Mouse (Mus musculus) heart, embryonic 13.5 days (tissue): ENCODE measurements at regions not wholly inside any gene's neighbourhood (a gene's known extent, or its start where the extent isn't known, plus 50 kb on each side); places are given as distances from the start of the nearest gene placed in this dataset.

Experiments
- ATAC-seq: fragments of 200-750 bp; cut with Nextera tagmentation; 2 replicates; pipeline ENCODE4 v1.8.0; 2017; ENCODE audit warnings: moderate TSS enrichment; ENCODE audit not compliant: insufficient number of reproducible peaks, low FRiP score, low TSS enrichment; ENCODE audit errors: extremely low read depth
- H3K27ac ChIP-seq: fragments of 300-500 bp; sonication (generic); replicated peaks from 2 replicates; pipeline ENCODE4 v1.5.1; 2015; ENCODE audit warnings: moderate library complexity, mild to moderate bottlenecking, inconsistent platforms
- H3K27me3 ChIP-seq: fragments of 300-500 bp; sonication (generic); replicated peaks from 2 replicates; pipeline ENCODE4 v1.6.1; 2015; ENCODE audit warnings: mild to moderate bottlenecking, inconsistent platforms
- H3K36me3 ChIP-seq: fragments of 300-500 bp; sonication (generic); 2 replicates; pipeline ENCODE4 v1.6.1; 2015; ENCODE audit warnings: mild to moderate bottlenecking, inconsistent platforms
- H3K4me1 ChIP-seq: fragments of 300-500 bp; sonication (generic); 2 replicates; pipeline ENCODE4 v1.6.1; 2015; ENCODE audit warnings: inconsistent platforms
- H3K4me2 ChIP-seq: fragments of 300-500 bp; sonication (generic); 2 replicates; pipeline ENCODE4 v1.6.1; 2015; ENCODE audit warnings: inconsistent platforms, mild to moderate bottlenecking, moderate library complexity
- H3K4me3 ChIP-seq: fragments of 300-500 bp; sonication (generic); 2 replicates; pipeline ENCODE4 v1.5.1; 2015; ENCODE audit warnings: moderate library complexity, mild to moderate bottlenecking, inconsistent platforms
- H3K9ac ChIP-seq: fragments of 300-500 bp; sonication (generic); 2 replicates; pipeline ENCODE4 v1.6.1; 2015; ENCODE audit warnings: inconsistent platforms, mild to moderate bottlenecking, moderate library complexity
- H3K9me3 ChIP-seq: fragments of 300-500 bp; sonication (generic); 2 replicates; pipeline ENCODE4 v1.6.1; 2016; ENCODE audit warnings: inconsistent platforms
- WGBS: fragments of 180-500 bp; shearing (Covaris S2); methylation state at CpG from one replicate; pipeline ENCODE4 v1.1.7; 2015; ENCODE audit warnings: mixed read lengths; 5-methylcytosine and 5-hydroxymethylcytosine counted together

DNA sequence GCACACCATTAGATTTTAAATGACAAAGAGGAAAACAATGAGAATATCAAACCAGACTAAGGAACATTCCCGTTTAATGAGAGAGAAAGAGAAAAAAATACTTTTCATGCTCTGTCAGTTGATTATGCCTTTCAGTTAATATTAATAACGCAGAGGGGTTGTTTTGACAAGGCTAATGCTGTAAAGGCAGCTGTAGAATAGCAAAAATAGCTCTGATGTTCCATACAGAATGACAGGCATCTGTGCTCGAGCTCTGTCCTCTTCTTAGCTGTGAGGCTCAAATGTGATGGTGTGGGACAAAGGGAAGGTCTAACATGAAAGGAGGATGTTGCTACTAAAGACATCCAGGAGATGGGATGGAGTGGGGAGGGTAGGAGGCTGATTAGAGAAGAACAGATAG lies 87.1 kb upstream of the Fam3c start:
- no peak for ATAC-seq
- Histone ChIP-seq H3K9ac (no peak overlapping the region), H3K27me3 (no peaks in the 10 kb centered on the region), H3K4me2 (no peak overlapping the region), H3K4me3 (no peak overlapping the region), H3K36me3 (no peaks in the 10 kb centered on the region), H3K27ac (no peak overlapping the region), H3K9me3 (no peaks in the 10 kb centered on the region), H3K4me1 (peaks cover 8% of the 10 kb centered on the region)
- whole genome bisulfite sequencing = 62% methylated on average over 3 of the region's 3 CpGs

DNA sequence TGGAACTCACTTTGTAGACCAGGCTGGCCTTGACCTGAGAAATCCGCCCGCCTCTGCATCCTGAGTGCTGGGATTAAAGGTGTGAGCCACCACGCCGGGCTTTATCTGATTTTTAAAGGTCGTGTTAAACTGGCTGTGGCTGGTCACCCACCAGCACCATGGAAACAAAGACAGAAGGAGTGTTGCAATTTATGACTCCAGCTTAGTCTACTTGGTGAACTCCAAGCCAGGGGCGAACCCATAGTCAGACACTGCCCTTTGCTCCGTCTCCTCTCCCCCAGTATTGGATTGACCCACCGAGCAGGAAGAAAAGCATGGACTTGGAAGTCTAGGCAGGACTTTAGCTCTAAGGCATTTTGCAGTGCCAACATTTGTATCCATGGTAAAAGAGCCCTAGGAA lies 86.5 kb upstream of the Fam3c start:
- Histone ChIP-seq H3K4me3 (no peak overlapping the region), H3K9ac (no peak overlapping the region), H3K4me1 (peaks cover 8% of the 10 kb centered on the region), H3K27me3 (no peaks in the 10 kb centered on the region), H3K36me3 (no peaks in the 10 kb centered on the region), H3K27ac (no peak overlapping the region), H3K9me3 (no peaks in the 10 kb centered on the region), H3K4me2 (no peak overlapping the region)
- ATAC-seq = no peak
- WGBS = 74% methylated on average over 8 of the region's 8 CpGs

- peaks cover 8% of the 10 kb centered on the region; the same call in 1 of the 2 replicates for H3K9me3 ChIP-seq
- no peak overlapping the region for H3K27ac ChIP-seq
- H3K4me1 ChIP-seq = peaks cover 8% of the 10 kb centered on the region
- H3K27me3 ChIP-seq = no peaks in the 10 kb centered on the region
- 82% methylated on average over 9 of the region's 9 CpGs for WGBS
- no peak for ATAC-seq
- no peak overlapping the region for H3K9ac ChIP-seq
- H3K4me2 ChIP-seq = no peak overlapping the region
- H3K4me3 ChIP-seq = no peak overlapping the region
- no peaks in the 10 kb centered on the region for H3K36me3 ChIP-seq
These were observed 83.8 kb upstream of the Fam3c start for GRCm38 (mm10) chr6:22439871-22440270.

DNA sequence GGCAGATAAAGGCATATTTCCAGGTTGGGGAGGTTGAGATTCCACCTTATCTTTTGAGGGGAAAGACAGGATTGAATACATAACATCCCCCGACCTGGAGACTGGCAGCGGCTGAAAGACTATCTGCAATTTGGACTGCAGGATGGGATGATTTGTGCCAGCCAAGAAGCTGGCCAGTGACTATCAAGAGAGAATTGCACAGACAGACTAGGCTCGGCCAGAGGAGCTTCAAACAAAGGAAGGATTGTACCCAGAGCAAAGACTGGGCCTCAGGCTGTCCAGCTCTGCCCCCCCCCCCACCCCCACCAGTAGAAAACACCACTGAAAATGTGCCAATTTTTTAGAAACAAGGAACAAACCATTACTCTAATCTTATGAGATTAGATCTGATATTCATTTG lies 73.0 kb upstream of the Fam3c start:
- Histone ChIP-seq H3K9ac (no peak overlapping the region), H3K27me3 (no peaks in the 10 kb centered on the region), H3K9me3 (no peaks in the 10 kb centered on the region), H3K27ac (no peak overlapping the region), H3K4me3 (no peak overlapping the region), H3K4me1 (no peaks in the 10 kb centered on the region), H3K4me2 (no peak overlapping the region), H3K36me3 (no peaks in the 10 kb centered on the region)
- 28% methylated on average over 3 of the region's 3 CpGs for WGBS
- no peak for ATAC-seq

- Histone ChIP-seq H3K4me1 (0 out of 2 replicates have a peak, but pooled peaks cover 4% of the 10 kb centered on the region), H3K9ac (no peak overlapping the region), H3K4me2 (no peak overlapping the region), H3K27ac (no peak overlapping the region), H3K9me3 (no peaks in the 10 kb centered on the region), H3K4me3 (no peak overlapping the region), H3K27me3 (no peaks in the 10 kb centered on the region), H3K36me3 (no peaks in the 10 kb centered on the region)
- WGBS = 77% methylated on average over 10 of the region's 10 CpGs
- no peak for ATAC-seq
These were observed 68.2 kb upstream of the Fam3c start for GRCm38 (mm10) chr6:22424161-22424807.

- H3K4me3 ChIP-seq = no peak overlapping the region
- no peak overlapping the region for H3K27ac ChIP-seq
- ATAC-seq = no peak
- H3K9ac ChIP-seq = no peak overlapping the region
- 59% methylated on average over 9 of the region's 9 CpGs for WGBS
- 0 out of 2 replicates have a peak, but pooled peaks cover 4% of the 10 kb centered on the region for H3K4me1 ChIP-seq
- no peaks in the 10 kb centered on the region for H3K27me3 ChIP-seq
- H3K4me2 ChIP-seq = no peak overlapping the region
- H3K36me3 ChIP-seq = no peaks in the 10 kb centered on the region
- H3K9me3 ChIP-seq = no peaks in the 10 kb centered on the region
These were observed 67.3 kb upstream of the Fam3c start for GRCm38 (mm10) chr6:22423070-22423980.

DNA sequence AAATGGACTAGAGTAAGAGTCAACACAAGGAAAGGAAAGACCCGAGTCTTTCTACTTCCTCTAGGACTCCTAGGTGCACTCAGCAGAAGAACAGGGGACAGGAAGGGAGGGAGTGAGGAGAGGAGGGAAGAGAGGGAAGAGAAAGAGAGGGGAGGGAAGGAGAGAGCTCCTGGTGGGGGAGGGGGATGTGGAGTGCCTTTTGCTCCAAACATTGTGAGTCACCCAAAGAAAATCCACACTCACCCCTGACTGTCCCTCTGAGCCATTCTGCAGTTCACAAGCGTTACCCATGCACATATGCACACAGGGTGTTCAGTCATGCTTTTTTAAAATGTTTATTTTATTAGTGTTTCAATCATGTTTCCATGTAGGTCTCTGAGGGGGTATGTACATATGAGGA lies 65.5 kb upstream of the Fam3c start:
- no peaks in the 10 kb centered on the region for H3K27me3 ChIP-seq
- no peak overlapping the region for H3K4me3 ChIP-seq
- ATAC-seq = no peak
- H3K4me2 ChIP-seq = no peak overlapping the region
- no peaks in the 10 kb centered on the region for H3K9me3 ChIP-seq
- no peaks in the 10 kb centered on the region for H3K36me3 ChIP-seq
- H3K9ac ChIP-seq = no peak overlapping the region
- H3K4me1 ChIP-seq = 0 out of 2 replicates have a peak, but pooled peaks cover 4% of the 10 kb centered on the region
- no peak overlapping the region for H3K27ac ChIP-seq
- WGBS = 56% methylated on average over 2 of the region's 2 CpGs

DNA sequence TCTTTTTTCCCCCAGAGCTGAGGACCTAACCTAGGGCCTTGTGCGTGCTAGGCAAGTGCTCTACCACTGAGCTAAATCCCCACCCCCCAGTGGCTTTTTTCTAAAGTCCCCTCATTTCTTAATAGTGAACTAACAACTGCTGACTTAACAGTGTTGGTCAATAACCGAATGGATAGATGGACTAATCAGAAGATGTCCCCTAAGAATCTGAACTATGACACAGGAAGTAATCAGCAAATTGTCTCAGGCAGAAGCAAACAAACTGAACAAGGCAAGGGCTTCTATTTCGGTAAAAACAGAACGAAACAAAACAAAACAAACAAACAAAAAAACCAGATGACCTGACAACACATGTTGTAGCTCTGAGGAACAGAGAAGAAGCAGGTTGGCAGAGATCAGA lies 62.2 kb upstream of the Fam3c start:
- Histone ChIP-seq H3K4me3 (no peak overlapping the region), H3K27me3 (no peaks in the 10 kb centered on the region), H3K4me2 (no peak overlapping the region), H3K4me1 (0 out of 2 replicates have a peak, but pooled peaks cover 3% of the 10 kb centered on the region), H3K27ac (no peak overlapping the region), H3K9me3 (no peaks in the 10 kb centered on the region), H3K36me3 (no peaks in the 10 kb centered on the region), H3K9ac (no peak overlapping the region)
- WGBS = 69% methylated on average over 4 of the region's 4 CpGs
- ATAC-seq = no peak

- Histone ChIP-seq H3K4me3 (no peak overlapping the region), H3K36me3 (no peaks in the 10 kb centered on the region), H3K27me3 (no peaks in the 10 kb centered on the region), H3K9me3 (no peaks in the 10 kb centered on the region), H3K4me1 (no peaks in the 10 kb centered on the region; the same call in 1 of the 2 replicates), H3K9ac (no peak overlapping the region), H3K4me2 (no peak overlapping the region), H3K27ac (no peak overlapping the region)
- no peak for ATAC-seq
- 60% methylated on average over 2 of the region's 2 CpGs for WGBS
These were observed 61.1 kb upstream of the Fam3c start for GRCm38 (mm10) chr6:22417189-22417588.

DNA sequence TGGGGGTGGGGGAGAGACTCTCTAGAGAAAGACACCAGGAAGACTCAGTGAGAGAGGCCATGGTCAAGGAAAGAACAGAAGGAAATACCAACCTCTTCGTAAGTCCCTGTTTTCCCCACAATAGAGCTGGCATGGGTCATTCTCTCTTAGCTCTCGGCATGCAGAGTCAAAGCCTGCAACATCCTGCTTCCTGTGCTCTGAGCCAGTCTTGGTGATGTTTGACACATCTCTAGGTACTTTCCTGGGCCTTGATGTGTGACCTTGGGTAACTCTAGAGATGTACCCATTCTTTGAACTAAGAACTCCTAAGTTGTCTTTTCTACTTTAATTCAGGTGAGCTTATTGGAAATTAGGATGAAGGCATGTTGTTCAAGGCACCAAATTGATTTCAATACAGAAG lies 55.8 kb upstream of the Fam3c start:
- WGBS = 71% methylated on average over 2 of the region's 2 CpGs
- no peak for ATAC-seq
- H3K4me3 ChIP-seq = no peak overlapping the region
- H3K27me3 ChIP-seq = no peaks in the 10 kb centered on the region
- no peak overlapping the region for H3K4me2 ChIP-seq
- no peak overlapping the region for H3K27ac ChIP-seq
- H3K4me1 ChIP-seq = no peaks in the 10 kb centered on the region; the same call in 1 of the 2 replicates
- no peak overlapping the region for H3K9ac ChIP-seq
- H3K9me3 ChIP-seq = no peaks in the 10 kb centered on the region
- no peaks in the 10 kb centered on the region for H3K36me3 ChIP-seq

GRCm38 (mm10) chr6:22408808-22409589 lies 53.0 kb upstream of the Fam3c start:
- no peak overlapping the region for H3K27ac ChIP-seq
- 60% methylated on average over 7 of the region's 7 CpGs for WGBS
- H3K36me3 ChIP-seq = no peaks in the 10 kb centered on the region
- no peak overlapping the region for H3K4me2 ChIP-seq
- H3K9me3 ChIP-seq = no peaks in the 10 kb centered on the region
- no peaks in the 10 kb centered on the region for H3K27me3 ChIP-seq
- H3K4me3 ChIP-seq = no peak overlapping the region
- no peak for ATAC-seq
- H3K9ac ChIP-seq = no peak overlapping the region
- H3K4me1 ChIP-seq = no peaks in the 10 kb centered on the region; the same call in 1 of the 2 replicates
